Mouse (Mus musculus) ES-E14 (cell line): ENCODE data around the gene Ide. TPM values are rescaled to one million over a fixed set of nuclear protein-coding genes. Genes with fewer than 3 reads are reported as not detected.
A peak's percentile ranks its signal among the peaks of the same experiment; 100 is the strongest.

ENCODE experiments used
- DNase-seq: peaks from one replicate; pipeline ENCODE4 v3.0.0-alpha.2; 2013; ENCODE audit warnings: low read depth, low spot score
- H3K27ac ChIP-seq: 2 replicates; pipeline ENCODE4 v1.5.1; 2012; ENCODE audit warnings: low read depth, mild to moderate bottlenecking, low read length, moderate library complexity, mixed read lengths; ENCODE audit not compliant: poor library complexity, insufficient read depth, severe bottlenecking
- H3K36me3 ChIP-seq: 2 replicates; pipeline ENCODE4 v1.6.1; 2012; ENCODE audit warnings: mild to moderate bottlenecking, low read length, moderate library complexity, mixed read lengths; ENCODE audit not compliant: control insufficient read depth, poor library complexity, insufficient read depth, severe bottlenecking
- H3K4me1 ChIP-seq, 2 experiments: fragments of 150-350 bp in 1 of 2; sonication (generic) in 1 of 2; 2 replicates each; pipeline ENCODE4 v1.6.1; 2012; ENCODE audit warnings: low read length in 2 of 2, mild to moderate bottlenecking in 1 of 2, mixed read lengths in 1 of 2; ENCODE audit not compliant: control insufficient read depth in 2 of 2, insufficient read depth in 2 of 2, poor library complexity in 1 of 2
- H3K4me3 ChIP-seq, 2 experiments: fragments of 150-350 bp in 1 of 2; sonication (generic) in 1 of 2; 2 replicates each; pipeline ENCODE4 v1.5.1; 2012; ENCODE audit warnings: low read length in 2 of 2, low read depth in 1 of 2, mild to moderate bottlenecking in 1 of 2, mixed read lengths in 1 of 2; ENCODE audit not compliant: insufficient read depth in 1 of 2, poor library complexity in 1 of 2, severe bottlenecking in 1 of 2
- H3K9ac ChIP-seq: 2 replicates; pipeline ENCODE4 v1.6.1; 2012; ENCODE audit warnings: low read depth, mild to moderate bottlenecking, low read length, mixed read lengths; ENCODE audit not compliant: poor library complexity, insufficient read depth, severe bottlenecking
- H3K9me3 ChIP-seq: fragments of 150-350 bp; sonication (generic); 2 replicates; pipeline ENCODE4 v1.6.1; 2012; ENCODE audit warnings: low read depth, mild to moderate bottlenecking, low read length; ENCODE audit not compliant: control insufficient read depth, insufficient read depth
- CHD2 ChIP-seq: IDR thresholded peaks from 2 replicates; pipeline ENCODE4 v1.6.1; 2014; ENCODE audit warnings: mild to moderate bottlenecking, low read depth, low read length, inconsistent platforms
- HCFC1 ChIP-seq: IDR thresholded peaks from 2 replicates; pipeline ENCODE4 v1.6.1; 2012; ENCODE audit warnings: low read length, inconsistent platforms, borderline replicate concordance; ENCODE audit not compliant: insufficient read depth
- MAFK ChIP-seq: IDR thresholded peaks from 2 replicates; pipeline ENCODE4 v1.6.1; 2014; ENCODE audit warnings: mild to moderate bottlenecking, low read depth, low read length, inconsistent platforms; ENCODE audit not compliant: insufficient read depth
- ZC3H11A ChIP-seq: IDR thresholded peaks from 2 replicates; pipeline ENCODE4 v1.6.1; 2012; ENCODE audit warnings: low read depth, mild to moderate bottlenecking, inconsistent platforms, low read length, borderline replicate concordance
- ZNF384 ChIP-seq: IDR thresholded peaks from 2 replicates; pipeline ENCODE4 v1.6.1; 2012; ENCODE audit warnings: low read depth, low read length, inconsistent platforms
- in situ Hi-C, 2 experiments: fragments of 600-800 bp; cut with MboI; formaldehyde crosslinking; loops; one replicate each; pipeline ENCODE4 v1.15.1; 2025; ENCODE audit warnings: low sequenced_read_pairs in 2 of 2, inconsistent platforms in 1 of 2; ENCODE audit not compliant: unreplicated experiment in 2 of 2
- total RNA-seq: library from RNA; depleted of rRNA; stranded (reverse); fragments of 300-350 nt; gene quantifications from 2 replicates; pipeline ENCODE4 v1.2.3, GENCODE M21; 2012

Ide gene
- total RNA-seq, 1 experiment = 44.8 TPM

DNA sequence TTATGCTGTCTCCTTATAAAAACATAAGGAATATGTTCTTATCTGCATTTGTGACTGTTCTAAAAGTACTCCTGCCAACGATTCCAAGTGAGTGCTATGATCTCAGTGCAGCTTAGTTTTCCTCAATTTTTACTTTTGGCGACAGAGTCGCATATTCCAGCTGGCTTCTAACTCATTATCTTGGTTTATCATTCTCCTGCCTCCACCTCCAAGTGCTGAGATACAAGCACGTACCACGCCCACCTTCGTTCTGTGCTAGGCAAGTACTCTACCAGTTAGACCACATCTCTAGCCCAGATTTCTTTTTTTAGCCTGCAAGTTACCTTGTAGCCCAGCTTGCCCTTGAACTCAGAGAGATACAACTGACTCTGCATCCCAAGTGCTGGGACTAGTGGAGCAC, 54.5 kb downstream of the Ide start:
- Histone ChIP-seq H3K27ac (no peak overlapping the region), H3K9ac (no peak overlapping the region), H3K36me3 (peaks cover 60% of the 10 kb centered on the region), H3K4me1 (no peaks in the 10 kb centered on the region), H3K9me3 (no peaks in the 10 kb centered on the region), H3K4me3 (no peak overlapping the region)
- no peak for DNase-seq
- no peak for TF ChIP-seq ZC3H11A
- no peak for TF ChIP-seq MAFK
- TF ChIP-seq ZNF384 = no peak
- TF ChIP-seq HCFC1 = no peak
- TF ChIP-seq CHD2 = no peak
- in situ Hi-C loops = no loop called here

DNA sequence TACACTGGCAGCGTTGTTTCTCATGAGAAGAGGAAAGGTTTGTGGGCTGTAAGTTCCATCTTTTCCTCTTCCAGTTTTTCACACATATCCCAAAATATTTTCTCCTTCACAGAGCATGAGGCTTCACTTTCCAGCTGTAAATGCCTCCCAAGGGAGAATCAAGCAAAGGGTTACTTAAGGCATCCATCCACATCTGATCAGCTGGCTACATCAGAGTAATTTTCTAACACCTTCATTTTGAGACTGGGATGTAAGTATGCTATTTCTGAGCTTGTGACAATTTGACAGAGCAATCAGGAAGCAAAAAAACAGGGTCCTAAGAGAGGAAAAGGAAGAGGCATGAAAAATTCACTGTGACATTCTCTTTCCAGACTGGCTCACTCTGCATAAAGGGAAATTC, 55.9 kb downstream of the Ide start:
- TF ChIP-seq MAFK = no peak
- no peak for TF ChIP-seq ZNF384
- TF ChIP-seq HCFC1 = no peak
- no peak for TF ChIP-seq CHD2
- TF ChIP-seq ZC3H11A = no peak
- in situ Hi-C loops = no loop called here
- no peak overlapping the region for H3K27ac ChIP-seq
- H3K9me3 ChIP-seq = no peaks in the 10 kb centered on the region
- H3K36me3 ChIP-seq = peaks cover 65% of the 10 kb centered on the region
- DNase-seq = no peak
- H3K4me3 ChIP-seq = no peak overlapping the region
- no peak overlapping the region for H3K9ac ChIP-seq
- H3K4me1 ChIP-seq = no peaks in the 10 kb centered on the region

- no peak for DNase-seq
- no peak for TF ChIP-seq MAFK
- in situ Hi-C loops = no loop called here
- no peak overlapping the region for H3K4me3 ChIP-seq
- no peaks in the 10 kb centered on the region for H3K9me3 ChIP-seq
- H3K27ac ChIP-seq = no peak overlapping the region
- H3K4me1 ChIP-seq = no peaks in the 10 kb centered on the region
- no peak overlapping the region for H3K9ac ChIP-seq
- peaks cover 65% of the 10 kb centered on the region for H3K36me3 ChIP-seq
These were observed 58.5 kb downstream of the Ide start for GRCm38 (mm10) chr19:37279194-37279593.

- Histone ChIP-seq H3K36me3 (peaks cover 49% of the 10 kb centered on the region), H3K9ac (no peak overlapping the region), H3K4me1 (no peaks in the 10 kb centered on the region), H3K4me3 (no peak overlapping the region), H3K9me3 (no peaks in the 10 kb centered on the region), H3K27ac (peak overlapping the region; percentile 30; the same call in 1 of the 2 replicates)
- in situ Hi-C loops = no loop called here
- no peak for TF ChIP-seq MAFK
- no peak for TF ChIP-seq CHD2
- TF ChIP-seq ZNF384 = no peak
- no peak for TF ChIP-seq ZC3H11A
- TF ChIP-seq HCFC1 = no peak
- DNase-seq = no peak
These were observed 62.1 kb downstream of the Ide start for GRCm38 (mm10) chr19:37275555-37275954.

DNA sequence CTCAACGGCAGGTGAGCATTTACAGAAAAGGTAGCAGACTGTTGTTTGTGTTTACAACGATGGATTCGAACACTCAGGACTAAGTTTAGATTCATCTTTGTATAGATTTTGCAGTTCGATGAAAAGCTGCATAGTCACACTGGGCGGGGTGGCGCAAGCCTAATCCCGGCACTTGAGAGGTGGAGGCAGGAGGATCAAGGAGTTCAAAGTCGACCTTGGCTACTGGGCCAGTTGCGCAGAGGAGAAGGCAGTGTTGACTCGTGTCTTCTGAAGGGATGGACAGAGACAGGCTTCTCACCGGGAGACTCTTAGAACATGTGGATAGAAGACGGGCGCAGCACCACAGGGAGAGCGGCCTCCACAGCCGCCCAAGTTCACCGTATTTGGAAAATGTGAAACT, 68.5 kb downstream of the Ide start:
- H3K9me3 ChIP-seq = no peaks in the 10 kb centered on the region
- H3K4me1 ChIP-seq = peaks cover 0 to 7% of the 10 kb centered on the region in 2 experiments; a peak in 1 of 4 replicates
- no peak overlapping the region for H3K4me3 ChIP-seq
- no peak for DNase-seq
- TF ChIP-seq MAFK (0 out of 2 replicates have a peak, but pooled peaks have one; percentile 8), ZNF384 (no peak)
- no peak overlapping the region for H3K27ac ChIP-seq
- H3K36me3 ChIP-seq = peaks cover 12% of the 10 kb centered on the region
- H3K9ac ChIP-seq = no peak overlapping the region
- in situ Hi-C loops = loop anchor here (10.0 to 25.0 kb wide), 2 partner anchors 207 to 224 kb away; no protein-coding TSS in a partner anchor
